Mouse (Mus musculus): ENCODE data around the gene Mpig6b.

DNA sequence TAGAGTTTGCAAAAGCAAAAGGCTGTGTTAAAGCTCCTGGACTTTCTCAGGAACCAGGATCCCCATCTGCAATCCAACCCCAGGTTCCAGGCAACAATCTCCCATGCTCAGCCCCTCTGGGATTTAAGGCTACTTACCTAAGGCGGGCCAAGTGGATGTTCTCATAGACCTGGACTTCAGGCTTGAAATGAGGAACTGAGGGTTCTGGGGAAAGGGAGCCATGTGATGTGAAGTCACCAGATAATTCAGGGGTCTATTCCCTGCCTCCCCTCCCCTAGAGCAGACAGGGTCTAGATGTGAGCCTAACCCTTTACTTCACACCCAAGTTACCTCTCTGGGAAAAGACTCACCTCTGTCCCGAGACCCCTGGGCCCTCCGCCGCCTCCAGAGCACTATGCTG lies 14.7 kb upstream of the Mpig6b start:
- TF ChIP-seq CTCF (IDR thresholded peaks at IDR 0.05; ENCODE audit: borderline replicate concordance, extremely low read depth, insufficient read depth, insufficient read length) (no peak), POLR2A (IDR thresholded peaks at IDR 0.05; ENCODE audit: borderline replicate concordance, extremely low read depth, insufficient read depth, insufficient read length, poor library complexity, severe bottlenecking) (no peak)

Data from brain, embryonic 14.5 days (tissue).